Mouse (Mus musculus) small intestine, adult 2 months (tissue): Measurements from ENCODE around the gene Grasp. TPM values are rescaled to one million over a fixed set of nuclear protein-coding genes. Genes with fewer than 3 reads are reported as not detected.

Experiments
- H3K27ac ChIP-seq: fragments of 200-500 bp; 2 replicates; pipeline ENCODE4 v1.5.1; 2012; ENCODE audit warnings: low read depth, low read length, control low read depth, inconsistent platforms; ENCODE audit not compliant: insufficient read depth
- H3K27me3 ChIP-seq: fragments of 200-500 bp; 2 replicates; pipeline ENCODE4 v1.6.1; 2012; ENCODE audit warnings: mild to moderate bottlenecking, moderate library complexity, low read length, inconsistent platforms; ENCODE audit not compliant: control insufficient read depth, insufficient read depth
- H3K36me3 ChIP-seq: fragments of 200-500 bp; 2 replicates; pipeline ENCODE4 v1.6.1; 2012; ENCODE audit warnings: mild to moderate bottlenecking, low read length, control low read depth, inconsistent platforms; ENCODE audit not compliant: control insufficient read depth, insufficient read depth
- H3K4me1 ChIP-seq: fragments of 200-500 bp; 2 replicates; pipeline ENCODE4 v1.6.1; 2012; ENCODE audit warnings: low read length, inconsistent platforms, mixed read lengths; ENCODE audit not compliant: control insufficient read depth, insufficient read depth, insufficient read length
- H3K4me3 ChIP-seq: fragments of 200-500 bp; 2 replicates; pipeline ENCODE4 v1.5.1; 2012; ENCODE audit warnings: low read depth, mild to moderate bottlenecking, control low read depth, inconsistent platforms, low read length, moderate library complexity
- CTCF ChIP-seq: fragments of 200-500 bp; IDR thresholded peaks from 2 replicates; pipeline ENCODE4 v1.5.1; 2012; ENCODE audit warnings: low read depth, mild to moderate bottlenecking, control low read depth, inconsistent platforms, low read length, moderate library complexity, mixed read lengths; ENCODE audit not compliant: insufficient replicate concordance, insufficient read length; ENCODE audit errors: extremely low read depth
- POLR2A ChIP-seq: fragments of 200-500 bp; IDR thresholded peaks from 2 replicates; pipeline ENCODE4 v1.6.1; 2012; ENCODE audit warnings: low read depth, mild to moderate bottlenecking, control low read depth, inconsistent platforms, low read length, moderate library complexity
- WGBS: fragments of 180-500 bp; shearing (Covaris S2); methylation state at CpG from one replicate; pipeline ENCODE4 v1.1.7; 2018; 5-methylcytosine and 5-hydroxymethylcytosine counted together
- polyA plus RNA-seq: library from polyadenylated mRNA; depleted of rRNA; stranded (reverse); fragments of >200 nt; gene quantifications from 2 replicates; pipeline ENCODE4 v1.2.3, GENCODE M21; 2012

Grasp gene
- polyA plus RNA-seq, 1 experiment, result 7.3 TPM

DNA sequence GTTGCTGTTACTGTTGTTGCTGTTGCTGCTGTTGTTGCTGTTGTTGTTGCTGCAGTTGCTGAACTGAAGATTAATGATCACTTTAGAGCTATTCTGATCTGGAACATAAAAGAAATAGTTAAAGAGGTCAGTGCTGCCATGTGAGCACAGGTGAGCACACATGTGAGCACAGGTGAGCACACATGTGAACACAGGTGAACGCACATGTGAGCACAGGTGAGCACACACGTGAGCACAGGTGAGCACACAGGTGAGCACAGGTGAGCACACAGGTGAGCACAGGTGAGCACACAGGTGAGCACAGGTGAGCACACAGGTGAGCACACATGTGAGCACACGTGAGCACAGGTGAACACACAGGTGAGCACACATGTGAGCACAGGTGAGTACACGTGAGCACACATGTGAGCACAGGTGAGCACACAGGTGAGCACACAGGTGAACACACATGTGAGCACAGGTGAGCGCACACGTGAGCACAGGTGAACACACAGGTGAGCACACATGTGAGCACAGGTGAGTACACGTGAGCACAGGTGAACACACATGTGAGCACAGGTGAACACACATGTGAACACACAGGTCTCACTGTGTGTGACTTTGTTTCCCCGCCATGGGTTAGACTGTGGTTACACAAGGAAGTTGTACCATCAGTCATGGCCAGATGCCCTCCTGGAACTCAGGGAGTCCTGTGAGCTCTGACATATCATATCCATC, 27.8 kb upstream of the Grasp start:
- peaks cover 52% of the 10 kb centered on the region for H3K36me3 ChIP-seq
- no peak overlapping the region for H3K4me3 ChIP-seq
- H3K4me1 ChIP-seq, result peaks cover 11% of the 10 kb centered on the region
- no peak for TF ChIP-seq CTCF
- no peak overlapping the region for H3K27ac ChIP-seq
- no peaks in the 10 kb centered on the region for H3K27me3 ChIP-seq
- 95% methylated on average over 8 of the region's 8 CpGs for WGBS

DNA sequence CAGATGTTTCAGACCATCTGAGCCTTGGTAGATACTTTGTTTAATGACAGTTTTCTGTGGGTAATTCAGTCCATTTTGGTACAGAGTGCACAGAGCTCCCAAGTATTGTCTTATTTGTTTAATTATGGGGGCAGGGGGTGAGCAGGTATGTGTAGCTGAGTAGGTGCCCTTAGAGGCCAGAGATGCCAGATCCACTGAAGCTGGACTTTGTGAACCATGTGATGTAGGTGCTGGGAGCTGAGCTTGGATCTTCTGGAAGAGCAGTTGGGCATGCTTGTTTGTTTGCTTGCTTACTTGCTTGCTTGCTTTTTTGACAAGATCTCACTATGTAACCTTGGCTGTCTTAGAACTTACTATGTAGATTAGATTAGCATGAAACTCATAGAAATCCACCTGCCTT, 27.0 kb upstream of the Grasp start:
- Histone ChIP-seq H3K4me3 (no peak overlapping the region), H3K27ac (no peak overlapping the region), H3K4me1 (peaks cover 6% of the 10 kb centered on the region), H3K36me3 (peaks cover 58% of the 10 kb centered on the region), H3K27me3 (no peaks in the 10 kb centered on the region)
- TF ChIP-seq CTCF (no peak), POLR2A (no peak)

DNA sequence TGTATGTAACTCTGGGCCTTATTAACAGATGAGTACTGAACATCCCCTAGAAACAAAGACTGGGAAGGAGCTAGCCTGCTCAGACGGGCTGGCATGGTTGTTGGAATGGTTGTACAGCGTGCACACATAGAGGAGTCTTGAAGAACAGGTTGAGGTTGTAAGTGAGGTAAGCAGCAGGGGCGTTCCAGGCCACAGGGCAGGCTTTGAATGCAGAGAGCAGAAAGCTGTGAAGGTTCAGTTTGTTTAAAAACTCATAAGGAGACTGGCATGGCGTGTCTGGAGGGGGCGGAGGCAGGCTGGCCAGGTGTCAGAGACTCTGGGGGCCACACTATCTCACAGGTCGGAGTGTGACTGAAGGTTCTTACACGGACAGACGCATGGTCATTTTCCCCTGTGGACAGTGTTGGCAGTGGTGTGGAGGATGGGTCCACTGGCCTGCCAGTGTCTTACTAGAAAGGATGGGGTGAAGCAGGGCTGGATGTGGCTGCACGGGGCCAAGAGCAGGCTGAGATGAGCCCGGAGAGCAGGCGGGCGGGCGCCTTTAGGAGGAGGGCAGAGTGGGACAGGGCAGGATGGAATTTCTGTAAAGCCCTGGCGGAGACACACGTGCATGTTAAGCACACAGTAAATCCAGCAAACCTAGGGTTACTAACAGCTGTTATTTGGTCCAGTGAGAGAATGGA, 26.4 kb upstream of the Grasp start:
- 87% methylated on average over 15 of the region's 15 CpGs for WGBS
- Histone ChIP-seq H3K27me3 (no peaks in the 10 kb centered on the region), H3K4me1 (peaks cover 6% of the 10 kb centered on the region), H3K36me3 (peaks cover 64% of the 10 kb centered on the region), H3K27ac (no peak overlapping the region), H3K4me3 (no peak overlapping the region)
- TF ChIP-seq CTCF, result no peak
- no peak for TF ChIP-seq POLR2A

DNA sequence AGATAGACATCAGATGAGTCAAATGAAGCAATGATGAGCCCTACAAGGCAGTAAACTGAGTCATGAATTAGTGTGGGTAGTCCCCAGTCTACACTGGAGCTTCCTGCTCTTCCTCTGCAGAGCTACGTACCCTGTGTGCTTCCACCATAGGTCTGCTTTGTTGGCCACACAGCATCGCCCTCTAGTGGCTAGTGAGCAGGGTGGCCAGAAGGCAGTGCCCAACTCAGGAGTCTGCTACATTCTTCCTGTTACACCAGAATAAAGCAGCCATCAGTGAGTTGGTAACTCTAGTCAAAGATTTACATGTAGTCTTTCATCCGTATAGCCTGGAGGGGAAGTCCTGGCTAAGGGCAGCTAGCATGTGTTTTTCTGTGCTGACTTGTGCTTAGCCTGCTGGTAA, 25.8 kb upstream of the Grasp start:
- TF ChIP-seq POLR2A, result no peak
- TF ChIP-seq CTCF, result peak; percentile 86; the same call in 1 of the 2 replicates
- Histone ChIP-seq H3K4me1 (peaks cover 6% of the 10 kb centered on the region), H3K36me3 (peaks cover 70% of the 10 kb centered on the region), H3K27me3 (no peaks in the 10 kb centered on the region), H3K4me3 (no peak overlapping the region), H3K27ac (no peak overlapping the region)
- WGBS, result 16% methylated on average over 3 of the region's 3 CpGs

DNA sequence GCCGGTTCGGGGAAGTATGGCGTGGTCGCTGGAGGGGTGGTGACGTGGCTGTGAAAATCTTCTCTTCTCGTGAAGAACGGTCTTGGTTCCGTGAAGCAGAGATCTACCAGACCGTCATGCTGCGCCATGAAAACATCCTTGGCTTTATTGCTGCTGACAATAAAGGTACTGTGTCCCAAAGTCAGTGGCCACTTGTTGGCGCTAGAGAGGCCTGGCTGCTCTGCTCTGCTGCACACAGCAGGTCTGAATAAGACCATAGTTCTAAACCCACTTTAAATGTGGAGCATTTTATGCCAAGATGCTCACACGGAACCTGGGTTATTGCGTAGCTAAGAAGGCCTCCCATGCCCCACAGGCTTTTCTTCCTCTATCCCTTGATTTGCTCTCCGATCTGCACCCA, 25.1 kb upstream of the Grasp start:
- Histone ChIP-seq H3K27me3 (no peaks in the 10 kb centered on the region), H3K27ac (no peak overlapping the region), H3K36me3 (peaks cover 71% of the 10 kb centered on the region), H3K4me3 (no peak overlapping the region), H3K4me1 (peaks cover 6% of the 10 kb centered on the region)
- TF ChIP-seq CTCF, result no peak
- TF ChIP-seq POLR2A, result no peak
- 90% methylated on average over 14 of the region's 14 CpGs for WGBS

DNA sequence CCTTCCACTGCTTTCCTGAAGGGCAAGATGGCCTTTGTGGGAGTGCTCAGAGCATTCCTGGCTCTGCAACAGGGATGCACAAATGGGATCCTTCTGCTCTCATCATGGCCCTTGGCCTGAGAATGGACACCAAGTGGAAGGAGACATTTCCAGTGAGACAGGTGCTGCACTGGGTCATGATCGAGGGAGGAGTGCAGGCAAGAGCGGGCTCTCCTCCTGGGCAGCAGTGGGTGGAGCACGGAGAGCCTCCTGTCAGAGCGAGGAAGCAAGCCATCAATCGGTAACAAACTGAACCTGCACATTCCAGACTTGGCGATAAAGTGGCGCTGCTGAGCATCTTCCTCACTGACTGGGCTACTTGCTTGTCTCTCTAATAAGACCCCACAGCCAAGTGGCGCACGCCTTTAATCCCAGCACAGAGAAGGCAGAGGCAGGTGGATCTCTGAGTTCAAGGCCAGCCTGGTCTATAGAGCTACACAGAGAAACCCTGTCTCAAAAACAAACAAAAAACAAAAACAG, 23.2 kb upstream of the Grasp start:
- TF ChIP-seq CTCF (no peak), POLR2A (no peak)
- Histone ChIP-seq H3K27me3 (no peaks in the 10 kb centered on the region), H3K36me3 (peaks cover 70% of the 10 kb centered on the region), H3K4me3 (no peak overlapping the region), H3K4me1 (peaks cover 2% of the 10 kb centered on the region), H3K27ac (no peak overlapping the region)
- 95% methylated on average over 9 of the region's 9 CpGs for WGBS

DNA sequence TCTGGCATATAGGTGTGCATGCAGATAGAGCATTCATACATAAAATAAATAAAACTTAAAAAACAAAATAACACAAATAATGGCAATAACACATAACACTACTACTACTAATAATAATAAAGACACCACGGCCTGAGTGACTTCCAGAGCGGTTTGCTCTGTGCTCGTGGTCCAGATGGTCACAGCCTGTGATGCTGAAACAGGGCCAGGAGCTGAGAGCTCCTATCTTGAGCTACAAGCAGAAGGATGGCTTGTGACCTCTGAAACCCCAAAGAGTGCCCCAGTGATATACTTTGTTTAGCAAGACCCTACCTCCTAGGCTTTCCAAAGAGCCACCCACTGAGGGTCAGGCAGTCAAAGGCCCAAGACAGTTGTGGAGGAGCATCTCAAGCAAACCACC, 22.6 kb upstream of the Grasp start:
- peaks cover 2% of the 10 kb centered on the region for H3K4me1 ChIP-seq
- TF ChIP-seq POLR2A (no peak), CTCF (no peak)
- no peaks in the 10 kb centered on the region for H3K27me3 ChIP-seq
- WGBS, result 87% methylated on average over 3 of the region's 3 CpGs
- no peak overlapping the region for H3K27ac ChIP-seq
- H3K36me3 ChIP-seq, result peaks cover 74% of the 10 kb centered on the region
- no peak overlapping the region for H3K4me3 ChIP-seq
